Mouse (Mus musculus): ENCODE results near the gene Lyrm9.
A peak's percentile ranks its signal among the peaks of the same experiment; 100 is the strongest.
"Not testable (repeated sequence)": the region's sequence is repeated elsewhere in the genome, so short reads cannot be mapped to it uniquely, and the experiment has no call there.

The Lyrm9 gene

DNA sequence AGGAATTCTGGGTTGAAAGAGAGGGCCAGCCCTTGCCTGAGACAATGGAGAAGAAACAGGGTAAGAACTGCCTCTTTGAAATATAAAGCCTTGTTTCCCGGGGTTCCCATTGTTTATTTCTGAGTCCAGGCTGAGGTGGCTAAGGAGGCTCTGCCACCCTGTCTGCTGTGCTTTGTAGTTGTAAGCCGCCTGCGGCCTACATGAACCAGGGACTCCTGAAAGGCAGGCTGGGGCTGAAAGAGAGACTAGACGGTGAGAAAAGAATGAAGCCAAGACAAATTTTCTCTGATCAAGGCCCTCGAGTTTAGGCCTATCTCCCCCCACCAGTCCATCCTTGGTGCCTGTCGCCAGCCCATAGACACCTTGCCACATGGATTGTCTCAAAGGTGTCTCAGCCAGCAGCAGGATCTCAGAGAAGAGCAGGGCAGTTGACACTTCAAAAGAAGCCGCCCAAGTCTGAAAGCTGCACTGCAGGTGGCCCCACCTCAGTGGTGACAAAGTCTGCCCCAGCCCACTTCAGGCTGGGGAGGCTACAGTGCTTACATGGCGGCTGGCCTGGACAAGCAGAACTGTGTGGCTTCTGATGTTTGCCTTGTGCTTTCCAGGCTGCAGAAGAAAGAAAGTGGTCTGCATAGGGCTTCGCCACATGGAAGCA is 25.0 kb downstream of the Lyrm9 start:
- no peak for DNase-seq (ENCODE audit: low read depth, low spot score)

DNA sequence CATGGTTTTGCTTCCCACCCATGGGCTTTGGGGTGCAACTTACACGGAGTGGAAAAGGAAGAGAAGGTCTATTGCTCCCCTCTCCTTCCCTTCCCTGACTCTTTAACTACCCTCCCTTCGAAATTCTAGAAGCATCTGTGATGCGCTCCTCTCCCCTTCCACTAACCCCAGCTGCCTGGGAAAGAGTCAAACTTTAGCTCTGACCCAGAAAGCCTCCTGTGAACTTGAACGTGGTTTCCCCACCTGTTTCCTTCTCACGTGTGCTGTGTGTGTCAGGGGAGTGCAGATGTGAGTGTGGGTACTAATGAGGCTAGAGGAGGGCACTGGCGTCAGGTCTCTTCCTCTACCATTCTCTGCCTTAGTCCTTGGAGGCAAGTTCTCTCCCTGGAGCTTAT is 25.5 kb downstream of the Lyrm9 start:
- DNase-seq (ENCODE audit: low read depth, low spot score): no peak

DNA sequence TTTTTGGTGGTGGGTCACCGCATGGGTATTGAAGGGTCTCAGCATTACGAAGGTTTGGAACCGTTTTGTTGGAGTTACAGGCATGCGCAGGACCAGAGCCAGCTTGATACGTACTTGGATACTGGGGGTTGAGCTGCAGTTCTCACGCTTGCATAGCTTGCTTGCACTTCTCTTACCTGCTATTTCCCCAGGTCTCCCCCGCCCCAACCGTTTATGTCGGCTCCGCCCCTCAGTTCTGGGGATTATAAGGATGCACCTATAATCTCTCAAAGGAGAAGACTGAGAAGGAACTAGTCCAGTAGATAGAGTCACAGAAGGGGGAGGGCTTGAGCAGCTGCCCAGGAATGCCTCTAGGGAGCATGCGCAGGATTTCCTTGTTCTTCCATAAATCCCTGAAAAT is 26.1 kb downstream of the Lyrm9 start:
- DNase-seq (ENCODE audit: low read depth, low spot score): no peak

DNA sequence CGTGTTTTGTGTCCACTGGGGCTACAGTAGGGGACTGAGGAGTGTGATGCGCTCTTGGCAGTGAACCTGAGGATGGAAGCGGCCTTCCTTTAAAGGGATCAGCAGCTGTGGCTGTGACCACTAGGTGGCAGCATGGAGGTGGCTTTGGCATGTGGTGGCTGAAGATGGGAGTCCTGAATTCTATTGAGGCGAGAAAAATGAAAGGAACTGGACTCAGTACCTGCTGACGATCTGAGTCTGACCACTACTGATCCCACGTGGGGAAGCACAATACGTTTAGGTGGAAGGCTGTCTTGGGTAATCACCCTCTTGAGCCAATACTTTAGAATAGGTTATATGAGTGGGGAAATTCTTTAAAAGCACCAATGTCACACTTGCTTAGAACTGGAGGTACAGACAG is 29.9 kb downstream of the Lyrm9 start:
- peak; percentile 81 for DNase-seq (ENCODE audit: low read depth, low spot score)

DNA sequence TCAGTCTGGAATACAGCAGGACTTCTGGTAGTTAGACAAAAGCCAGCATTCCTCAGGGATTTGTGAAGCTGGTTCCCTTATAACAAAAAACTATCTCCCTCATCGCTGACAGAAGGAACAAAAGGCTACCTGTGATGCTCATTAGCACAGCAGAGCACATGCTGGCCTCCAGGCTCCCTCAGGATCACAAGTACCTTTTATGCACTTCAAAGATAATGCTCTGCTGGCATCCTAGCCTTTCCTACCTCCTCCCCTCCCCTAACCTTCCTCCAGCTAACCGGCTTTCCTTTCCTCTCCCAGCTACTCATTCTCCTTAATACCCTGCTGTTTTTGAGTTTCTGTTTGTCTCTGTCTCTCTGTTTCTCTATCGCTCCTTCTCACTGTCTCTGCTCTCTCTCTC is 31.2 kb downstream of the Lyrm9 start:
- DNase-seq (ENCODE audit: low read depth, low spot score): no peak

DNA sequence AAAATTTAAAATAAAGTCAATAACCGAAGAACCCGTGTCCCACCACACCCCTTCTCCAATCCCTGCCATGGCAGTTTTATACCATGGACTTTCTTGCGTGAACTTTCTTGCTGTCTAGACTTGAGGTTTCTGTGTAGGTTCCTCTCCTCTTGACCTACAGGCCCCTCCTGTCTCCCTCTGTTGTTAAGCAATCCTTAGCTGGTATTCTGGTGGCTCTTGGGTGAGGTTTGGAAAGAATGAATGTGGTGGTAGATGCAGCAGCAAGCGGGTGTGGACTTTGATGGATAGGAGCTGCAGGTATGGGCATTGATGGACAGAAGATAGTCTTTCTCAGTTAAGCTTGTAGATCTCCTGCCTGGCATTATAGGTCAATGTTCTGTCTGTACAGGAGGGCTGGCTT is 37.5 kb downstream of the Lyrm9 start:
- no peak for DNase-seq (ENCODE audit: low read depth, low spot score)

DNA sequence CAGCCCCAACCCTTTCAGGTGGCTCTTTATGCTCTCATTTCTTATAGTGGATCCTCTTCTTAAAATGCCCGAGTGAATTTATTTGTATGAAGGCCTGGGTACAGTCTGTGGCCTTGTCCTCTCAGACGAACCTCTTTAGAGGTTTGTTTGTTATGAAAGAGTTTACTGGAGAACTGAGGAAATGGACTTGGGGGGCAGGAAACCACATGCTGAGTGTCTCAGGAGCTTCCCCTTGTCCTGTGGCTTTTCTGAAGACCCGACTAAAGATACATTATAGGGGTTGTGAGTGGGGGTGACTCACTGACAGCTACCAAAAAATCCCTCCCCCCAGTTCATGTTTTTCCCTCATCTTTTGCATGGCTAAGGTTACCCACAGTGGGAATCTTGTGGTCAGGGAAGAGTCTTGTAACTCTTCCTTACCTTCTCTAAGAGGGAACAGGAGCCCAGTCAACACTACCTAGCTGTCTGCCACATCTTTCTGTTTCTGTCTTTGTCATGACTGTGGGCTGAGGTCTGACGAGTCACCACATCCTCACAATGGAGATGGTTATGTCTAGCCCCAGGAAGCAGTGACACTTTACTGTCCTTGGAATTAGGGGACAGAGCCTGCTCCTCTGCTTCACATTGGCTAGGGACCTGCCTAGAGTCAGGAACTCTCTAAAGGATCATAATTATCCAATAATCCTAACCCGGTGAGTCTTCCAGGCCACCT is 38.3 kb downstream of the Lyrm9 start:
- no peak for DNase-seq (ENCODE audit: low read depth, low spot score)

DNA sequence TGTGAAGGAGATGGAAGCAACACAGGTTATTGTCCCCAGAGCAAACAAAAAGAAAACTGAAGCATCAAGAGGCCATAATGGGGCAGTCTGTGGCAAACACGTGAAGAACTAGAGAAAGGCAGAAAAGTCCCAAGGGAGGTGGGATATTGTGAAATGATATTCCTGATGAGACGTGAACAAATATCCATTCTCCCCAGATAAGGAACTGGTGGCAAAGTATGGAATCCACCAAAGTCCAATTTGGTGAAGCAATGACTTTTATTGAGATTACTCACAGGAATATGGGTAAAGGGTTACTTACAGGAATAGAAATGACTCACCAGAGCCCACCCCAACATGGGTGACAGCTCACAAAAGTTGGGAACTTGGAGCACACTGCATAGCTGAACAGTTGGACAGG is 38.9 kb downstream of the Lyrm9 start:
- no peak for DNase-seq (ENCODE audit: low read depth, low spot score)

DNA sequence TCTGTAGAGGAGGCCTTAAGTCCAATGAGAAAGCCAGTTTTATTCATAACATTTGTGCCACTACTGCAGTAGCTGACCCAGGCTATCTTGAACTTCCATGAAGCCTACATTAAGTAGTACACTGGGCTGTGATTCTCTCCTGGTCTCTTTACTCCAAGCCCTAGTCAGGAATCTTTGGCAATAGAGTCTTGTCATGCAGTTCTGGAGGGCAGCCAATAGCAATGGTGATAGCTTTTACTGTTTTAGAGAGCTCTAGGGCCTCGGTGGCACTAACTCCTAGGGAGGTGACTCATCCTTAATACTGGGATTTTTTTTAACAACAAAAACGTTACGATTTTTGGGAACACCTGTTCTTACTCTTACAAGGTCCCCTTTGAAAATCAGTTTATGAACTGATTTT is 40.1 kb downstream of the Lyrm9 start:
- no peak for DNase-seq (ENCODE audit: low read depth, low spot score)

DNA sequence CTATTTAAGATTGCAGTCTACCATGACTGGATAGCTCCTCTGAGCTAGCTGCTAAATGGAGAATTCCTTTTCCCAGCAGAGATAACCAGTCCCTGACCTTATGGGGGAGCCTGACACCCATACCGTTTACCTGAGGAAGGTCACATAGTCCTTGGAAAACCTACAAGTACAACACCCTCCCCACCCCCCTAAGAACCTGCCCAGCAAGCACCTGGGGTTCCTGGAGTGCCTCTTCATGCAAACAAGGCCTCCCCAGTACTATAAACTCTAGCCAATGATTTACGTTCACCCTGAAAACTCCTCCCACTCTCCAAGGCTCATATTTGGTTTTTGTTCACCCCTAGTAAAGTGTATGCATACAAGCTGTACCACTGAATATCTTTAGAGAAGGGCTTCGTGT is 41.3 kb downstream of the Lyrm9 start:
- no peak for DNase-seq (ENCODE audit: low read depth, low spot score)

DNA sequence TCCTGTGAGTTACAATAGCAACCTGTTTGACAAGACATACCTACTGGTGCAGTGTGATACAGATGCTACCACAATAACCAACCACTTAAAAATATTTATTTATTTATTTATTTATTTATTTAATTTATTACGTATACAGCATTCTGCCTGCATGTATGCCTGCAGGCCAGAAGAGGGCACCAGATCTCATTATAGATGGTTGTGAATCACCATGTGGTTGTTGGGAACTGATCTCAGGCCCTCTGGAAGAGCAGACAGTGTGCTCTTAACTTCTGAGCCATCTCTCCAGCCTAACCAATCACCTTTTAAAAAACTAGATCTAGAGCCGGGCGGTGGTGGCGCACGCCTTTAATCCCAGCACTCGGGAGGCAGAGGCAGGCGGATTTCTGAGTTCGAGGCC is 42.8 kb downstream of the Lyrm9 start:
- DNase-seq (ENCODE audit: low read depth, low spot score): not testable (repeated sequence)

DNA sequence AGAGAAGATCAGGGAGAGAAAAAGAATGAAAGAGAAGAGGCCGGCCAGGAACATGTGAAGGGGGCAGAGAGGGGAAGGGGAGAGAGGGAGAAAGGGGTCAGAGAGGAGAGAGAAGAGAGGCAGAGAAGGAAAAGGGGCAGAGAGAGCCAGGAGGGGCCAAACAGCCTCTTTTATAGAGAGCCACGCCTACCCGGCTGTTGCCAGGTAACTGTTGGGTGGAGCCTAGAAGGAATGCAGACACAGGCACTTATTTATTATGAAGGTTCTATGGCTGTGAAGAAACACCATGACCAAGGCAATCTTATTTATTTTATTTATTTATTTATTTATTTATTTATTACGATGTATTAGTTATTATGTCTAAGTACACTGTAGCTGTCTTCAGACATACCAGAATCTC is 44.5 kb downstream of the Lyrm9 start:
- DNase-seq (ENCODE audit: low read depth, low spot score): no peak

DNA sequence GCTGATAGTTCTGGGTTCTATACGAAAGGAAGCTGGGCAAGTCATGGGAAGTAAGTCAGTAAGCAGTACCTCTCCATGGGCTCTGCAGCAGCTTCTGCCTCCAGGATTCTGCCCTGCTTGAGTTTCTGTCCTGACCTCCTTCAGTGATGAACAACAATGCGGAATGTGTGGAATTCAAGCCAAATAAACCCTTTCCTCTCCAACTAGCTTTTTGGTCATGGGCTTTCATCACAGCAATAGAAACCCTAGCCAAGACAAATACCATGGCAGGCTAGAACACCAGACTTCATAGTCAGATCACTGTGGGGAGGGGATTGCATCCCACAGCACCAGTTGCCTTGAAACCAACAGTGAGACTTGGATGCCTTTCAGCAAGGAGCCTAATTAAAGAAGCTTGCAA is 46.4 kb downstream of the Lyrm9 start:
- DNase-seq (ENCODE audit: low read depth, low spot score): no peak

DNA sequence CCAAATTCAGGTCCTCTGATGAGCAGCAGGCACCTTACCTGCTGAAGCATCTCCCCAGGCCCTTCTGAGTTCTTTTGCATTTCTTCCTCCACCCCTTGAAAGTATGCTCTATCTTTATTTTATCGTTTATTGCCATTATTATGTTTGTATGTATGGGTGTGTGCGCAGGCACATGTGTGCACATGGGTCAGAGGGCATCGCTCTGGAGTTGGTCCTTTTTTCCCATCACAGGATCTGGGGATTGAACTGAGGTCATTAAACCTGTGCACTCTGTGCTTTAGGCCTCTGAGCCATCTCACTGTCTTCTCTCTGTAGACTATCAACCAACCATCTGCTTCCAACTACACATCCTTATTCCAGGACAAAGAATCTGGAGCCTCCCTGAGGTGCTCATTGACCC is 53.3 kb downstream of the Lyrm9 start:
- no peak for DNase-seq (ENCODE audit: low read depth, low spot score)

DNA sequence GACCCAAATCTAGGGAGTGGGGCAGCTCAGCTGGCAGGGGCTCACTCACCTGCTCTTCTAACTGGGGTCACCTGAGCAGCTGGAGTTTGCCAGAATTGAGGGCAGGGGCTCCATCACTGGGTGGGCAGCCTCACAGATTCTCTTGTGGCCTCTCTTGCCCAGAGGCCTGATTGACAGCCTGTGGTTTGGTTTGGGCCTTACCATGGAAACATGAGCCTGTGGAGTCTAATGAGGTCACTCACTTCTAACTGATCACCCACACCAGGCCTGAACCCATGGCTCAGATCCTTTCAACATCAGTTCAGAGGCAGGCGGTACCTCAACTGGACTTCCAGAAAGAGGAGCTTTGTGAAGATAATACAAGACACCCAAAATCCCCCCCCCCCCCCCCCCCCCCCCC is 60.3 kb downstream of the Lyrm9 start:
- DNase-seq (ENCODE audit: low read depth, low spot score): peak; percentile 16

DNA sequence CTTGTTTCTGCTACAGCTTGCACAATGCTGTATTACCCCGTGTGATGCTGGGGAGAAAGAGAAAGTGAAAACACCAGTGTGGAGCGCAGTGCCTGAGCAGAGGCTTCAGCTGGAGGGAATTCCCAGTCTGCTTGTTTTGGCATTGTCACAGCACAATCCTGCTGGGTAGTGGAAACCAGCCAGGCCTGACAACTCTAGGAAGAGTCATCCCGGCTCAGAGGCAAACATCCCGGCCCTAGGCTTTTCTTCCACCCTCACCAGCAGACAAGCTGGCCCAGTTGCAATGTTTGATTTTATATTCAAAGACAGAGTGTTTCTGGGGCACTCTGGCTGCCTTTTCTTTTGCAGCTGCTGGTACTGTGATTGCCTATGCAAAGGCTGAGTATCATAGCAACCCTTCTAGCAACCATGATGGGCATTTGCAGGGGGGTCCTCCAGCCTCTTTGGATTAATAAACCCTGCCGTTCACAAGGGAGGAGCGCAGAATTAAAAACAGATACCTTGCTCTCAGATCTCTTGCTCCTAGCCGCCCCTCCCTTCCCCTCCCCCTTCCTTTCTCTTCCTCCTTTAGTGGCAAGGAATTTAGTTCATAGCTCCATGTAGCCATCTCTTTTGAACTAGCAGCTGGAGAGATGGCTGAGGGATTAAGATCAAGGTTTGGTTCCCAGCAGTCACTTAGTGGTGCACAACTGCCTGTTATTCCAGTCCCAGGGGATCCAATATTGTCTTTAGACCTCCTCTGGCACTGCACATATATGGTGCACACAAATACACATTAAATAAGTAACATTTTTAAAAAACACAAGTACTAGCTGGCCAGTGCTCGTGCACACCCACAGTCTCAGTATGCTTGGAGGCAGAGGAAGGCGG is 61.0 kb downstream of the Lyrm9 start:
- peak; percentile 64 for DNase-seq (ENCODE audit: low read depth, low spot score)

DNA sequence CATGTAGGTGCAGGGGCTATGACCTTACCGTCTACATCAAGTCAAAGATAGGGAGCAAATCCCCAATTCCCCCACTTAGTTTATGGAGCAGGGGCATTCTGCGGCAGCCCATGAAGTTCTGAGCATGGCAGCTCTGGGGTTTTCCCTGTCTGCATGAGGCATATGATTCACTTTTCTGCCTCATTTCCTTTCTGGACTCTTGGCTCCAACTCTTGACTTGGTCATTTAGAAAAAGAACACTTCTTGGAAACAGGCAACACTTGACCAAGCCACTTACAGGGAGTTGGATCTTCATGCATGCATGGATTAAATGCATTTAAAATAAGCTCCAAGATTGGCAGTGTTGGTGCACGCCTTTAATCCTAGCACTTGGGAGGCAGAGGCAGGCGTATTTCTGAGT is 62.8 kb downstream of the Lyrm9 start:
- no peak for DNase-seq (ENCODE audit: low read depth, low spot score)
